Mouse (Mus musculus): ENCODE results near the gene Ap2a2. TPM values are rescaled to one million over a fixed set of nuclear protein-coding genes. Genes with fewer than 3 reads are reported as not detected.

The Ap2a2 gene
- total and polyA plus RNA-seq, 3 experiments: 34.7 to 67.9 (median 59.5) TPM

- H3K9ac ChIP-seq (ENCODE audit: control insufficient read depth, low read depth, low read length, poor library complexity, severe bottlenecking): no peak overlapping the region
- no peak overlapping the region for H3K4me3 ChIP-seq (ENCODE audit: control insufficient read depth in 1 of 2, insufficient read depth in 1 of 2, low read depth in 2 of 2, low read length in 2 of 2)
- no peaks in the 10 kb centered on the region for H3K9me3 ChIP-seq (replicated peaks; ENCODE audit: insufficient read depth, low read length)
- H3K27me3 ChIP-seq (ENCODE audit: control insufficient read depth in 1 of 2, insufficient read depth in 2 of 2, low read length in 2 of 2): no peaks in the 10 kb centered on the region
- no peaks in the 10 kb centered on the region for H3K79me2 ChIP-seq (ENCODE audit: control insufficient read depth, insufficient read depth, low read length, poor library complexity)
- no peaks in the 10 kb centered on the region for H3K4me1 ChIP-seq (ENCODE audit: control insufficient read depth in 1 of 2, insufficient read depth in 2 of 2, low read length in 2 of 2)
- no peak for DNase-seq (ENCODE audit: low read depth, low spot score)
- H3K36me3 ChIP-seq (ENCODE audit: control insufficient read depth in 1 of 2, insufficient read depth in 2 of 2, low read length in 2 of 2): no peaks in the 10 kb centered on the region
- no peak overlapping the region for H3K27ac ChIP-seq (ENCODE audit: control insufficient read depth, low read depth, low read length)
- TF ChIP-seq TCF12 (IDR thresholded peaks at IDR 0.05; ENCODE audit: low read depth, low read length): no peak
- no peak for TF ChIP-seq ZMIZ1 (IDR thresholded peaks at IDR 0.05; ENCODE audit: low read depth, low read length)
- no peak for TF ChIP-seq MAFK (IDR thresholded peaks at IDR 0.05; ENCODE audit: borderline replicate concordance, low read depth, low read length)
- no peak for TF ChIP-seq JUND (IDR thresholded peaks at IDR 0.05; ENCODE audit: low read depth, low read length)
- no peak for TF ChIP-seq ELF1 (IDR thresholded peaks at IDR 0.05; ENCODE audit: low read depth, low read length)
- no peak for TF ChIP-seq CTCF (IDR thresholded peaks at IDR 0.05 in 2 of 3, conservative IDR thresholded peaks at IDR 0.05 in 1 of 3; ENCODE audit: control insufficient read depth in 1 of 3, insufficient read depth in 1 of 3, low read depth in 2 of 3, low read length in 3 of 3, poor library complexity in 1 of 3, severe bottlenecking in 1 of 3)
- TF ChIP-seq POLR2AphosphoS2 (IDR thresholded peaks at IDR 0.05; ENCODE audit: low read length): no peak
Observed at GRCm38 (mm10) chr7:141662223-141662622, 100.2 kb downstream of the Ap2a2 start.

GRCm38 (mm10) chr7:141666190-141666589 lies 104.2 kb downstream of the Ap2a2 start:
- Histone ChIP-seq H3K36me3 (ENCODE audit: control insufficient read depth in 1 of 2, insufficient read depth in 2 of 2, low read length in 2 of 2) (no peaks in the 10 kb centered on the region), H3K4me1 (ENCODE audit: control insufficient read depth in 1 of 2, insufficient read depth in 2 of 2, low read length in 2 of 2) (no peaks in the 10 kb centered on the region), H3K27ac (ENCODE audit: control insufficient read depth, low read depth, low read length) (no peak overlapping the region), H3K9me3 (replicated peaks; ENCODE audit: insufficient read depth, low read length) (no peaks in the 10 kb centered on the region), H3K27me3 (ENCODE audit: control insufficient read depth in 1 of 2, insufficient read depth in 2 of 2, low read length in 2 of 2) (no peaks in the 10 kb centered on the region), H3K9ac (ENCODE audit: control insufficient read depth, low read depth, low read length, poor library complexity, severe bottlenecking) (no peak overlapping the region), H3K4me3 (ENCODE audit: control insufficient read depth in 1 of 2, insufficient read depth in 1 of 2, low read depth in 2 of 2, low read length in 2 of 2) (no peak overlapping the region), H3K79me2 (ENCODE audit: control insufficient read depth, insufficient read depth, low read length, poor library complexity) (no peaks in the 10 kb centered on the region)
- TF ChIP-seq MXI1 (IDR thresholded peaks at IDR 0.05; ENCODE audit: low read depth, low read length) (peak; percentile 47; the same call in 1 of the 2 replicates), CHD1 (IDR thresholded peaks at IDR 0.05; ENCODE audit: low read depth, low read length) (no peak), ZMIZ1 (IDR thresholded peaks at IDR 0.05; ENCODE audit: low read depth, low read length) (no peak), ELF1 (IDR thresholded peaks at IDR 0.05; ENCODE audit: low read depth, low read length) (no peak), CTCF (IDR thresholded peaks at IDR 0.05 in 2 of 3, conservative IDR thresholded peaks at IDR 0.05 in 1 of 3; ENCODE audit: control insufficient read depth in 1 of 3, insufficient read depth in 1 of 3, low read depth in 2 of 3, low read length in 3 of 3, poor library complexity in 1 of 3, severe bottlenecking in 1 of 3) (peak; percentile 78 to 85 (median 84)), ETS1 (IDR thresholded peaks at IDR 0.05; ENCODE audit: low read depth, low read length) (no peak), POLR2AphosphoS5 (IDR thresholded peaks at IDR 0.05; ENCODE audit: borderline replicate concordance, low read depth, low read length) (no peak), MYC (IDR thresholded peaks at IDR 0.05; ENCODE audit: low read depth, low read length) (peak; percentile 83), E2F4 (IDR thresholded peaks at IDR 0.05; ENCODE audit: borderline replicate concordance, low read depth, low read length) (no peak), ZC3H11A (IDR thresholded peaks at IDR 0.05; ENCODE audit: low read depth, low read length) (peak; percentile 81), JUND (IDR thresholded peaks at IDR 0.05; ENCODE audit: low read depth, low read length) (no peak), ZNF384 (IDR thresholded peaks at IDR 0.05; ENCODE audit: low read depth, low read length) (no peak), ZKSCAN1 (IDR thresholded peaks at IDR 0.05; ENCODE audit: low read depth, low read length) (no peak), TBP (IDR thresholded peaks at IDR 0.05; ENCODE audit: low read depth, low read length) (no peak), RAD21 (IDR thresholded peaks at IDR 0.05; ENCODE audit: low read depth, low read length) (peak; percentile 89), SMC3 (IDR thresholded peaks at IDR 0.05; ENCODE audit: low read depth, low read length) (peak; percentile 89), SIN3A (IDR thresholded peaks at IDR 0.05; ENCODE audit: low read length) (no peak), KAT2A (conservative IDR thresholded peaks at IDR 0.05; ENCODE audit: low read depth, low read length) (no peak), USF2 (IDR thresholded peaks at IDR 0.05; ENCODE audit: borderline replicate concordance in 1 of 2, insufficient read depth in 1 of 2, low read depth in 1 of 2, low read length in 2 of 2) (no peak), MYB (IDR thresholded peaks at IDR 0.05; ENCODE audit: low read depth, low read length) (no peak), MEF2A (IDR thresholded peaks at IDR 0.05; ENCODE audit: extremely low read depth, insufficient replicate concordance, low read depth, low read length, poor library complexity, severe bottlenecking) (no peak), BHLHE40 (IDR thresholded peaks at IDR 0.05; ENCODE audit: borderline replicate concordance, low read depth, low read length) (no peak), UBTF (IDR thresholded peaks at IDR 0.05; ENCODE audit: borderline replicate concordance, insufficient read depth, low read depth, low read length) (no peak), MAZ (IDR thresholded peaks at IDR 0.05; ENCODE audit: low read depth, low read length) (no peak), POLR2AphosphoS2 (IDR thresholded peaks at IDR 0.05; ENCODE audit: low read length) (no peak)
- DNase-seq (ENCODE audit: low read depth, low spot score): peak; percentile 72
